Mouse (Mus musculus): ENCODE results near the gene Prokr1. TPM values are rescaled to one million over a fixed set of nuclear protein-coding genes. Genes with fewer than 3 reads are reported as not detected.

Gene Prokr1
- polyA plus RNA-seq, 1 experiment from 2014 or later: 3.2 TPM

DNA sequence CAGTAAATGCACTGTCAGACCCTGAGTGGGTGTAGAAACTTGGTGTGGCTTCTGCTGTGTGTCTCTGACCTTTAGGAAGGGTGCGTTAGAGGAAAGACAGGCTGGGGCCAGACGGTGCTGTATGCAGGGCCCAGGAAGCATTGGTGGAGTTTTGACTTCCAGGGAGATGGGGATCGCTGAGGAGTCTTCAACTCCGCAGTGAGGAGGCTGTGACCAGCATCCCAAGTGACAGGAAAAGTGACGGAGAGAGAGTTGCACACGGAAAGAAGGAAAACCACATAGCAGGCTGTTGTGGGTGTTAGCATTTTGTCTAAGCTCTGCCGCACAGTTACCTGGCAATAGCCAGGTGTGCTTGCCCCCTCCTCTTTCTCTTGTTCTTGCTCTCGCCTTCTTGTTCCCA, 54.3 kb downstream of the Prokr1 start:
- H3K4me2 ChIP-seq (ENCODE audit: low read depth, low read length): no peak overlapping the region
- H3K36me3 ChIP-seq (ENCODE audit: control insufficient read depth, insufficient read depth, low read length): no peaks in the 10 kb centered on the region
- H3K4me3 ChIP-seq (ENCODE audit: low read depth, low read length): no peak overlapping the region
- H3K4me1 ChIP-seq (ENCODE audit: control insufficient read depth, insufficient read depth, low read length): no peaks in the 10 kb centered on the region
- no peak overlapping the region for H3K9ac ChIP-seq (replicated peaks; ENCODE audit: low read depth, low read length)
- H3K9me3 ChIP-seq (ENCODE audit: control insufficient read depth, low read length): no peaks in the 10 kb centered on the region
- no peaks in the 10 kb centered on the region for H3K27me3 ChIP-seq (ENCODE audit: control insufficient read depth, insufficient read depth, low read length)
- no peak for ATAC-seq (ENCODE audit: low read depth)
- WGBS: 65% methylated on average over 8 of the region's 8 CpGs
- H3K27ac ChIP-seq (ENCODE audit: low read depth, low read length): no peak overlapping the region

DNA sequence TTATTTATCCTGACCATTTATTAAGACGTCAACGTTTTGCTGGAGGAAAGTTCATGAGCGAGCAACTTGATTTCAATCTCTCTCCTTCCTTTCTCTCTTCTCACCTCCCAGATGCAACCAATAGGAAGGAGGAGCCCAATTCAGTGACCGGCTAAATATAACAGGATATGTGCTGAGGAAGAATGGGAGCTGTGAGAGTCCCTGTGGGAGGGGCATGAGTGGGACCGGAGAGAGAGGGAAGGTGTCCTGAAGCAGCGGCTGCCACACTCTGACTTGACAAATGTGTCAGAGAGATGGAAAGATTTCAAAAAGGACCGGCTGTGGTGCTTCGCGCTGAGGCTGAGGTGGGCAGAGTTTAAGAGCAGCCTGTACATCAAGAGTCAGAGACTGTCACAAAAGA, 54.9 kb downstream of the Prokr1 start:
- Histone ChIP-seq H3K27ac (ENCODE audit: low read depth, low read length) (no peak overlapping the region), H3K36me3 (ENCODE audit: control insufficient read depth, insufficient read depth, low read length) (no peaks in the 10 kb centered on the region), H3K27me3 (ENCODE audit: control insufficient read depth, insufficient read depth, low read length) (no peaks in the 10 kb centered on the region), H3K9me3 (ENCODE audit: control insufficient read depth, low read length) (no peaks in the 10 kb centered on the region), H3K4me3 (ENCODE audit: low read depth, low read length) (no peak overlapping the region), H3K9ac (replicated peaks; ENCODE audit: low read depth, low read length) (no peak overlapping the region), H3K4me1 (ENCODE audit: control insufficient read depth, insufficient read depth, low read length) (no peaks in the 10 kb centered on the region), H3K4me2 (ENCODE audit: low read depth, low read length) (no peak overlapping the region)
- ATAC-seq (ENCODE audit: low read depth): no peak
- 74% methylated on average over 9 of the region's 9 CpGs for WGBS

DNA sequence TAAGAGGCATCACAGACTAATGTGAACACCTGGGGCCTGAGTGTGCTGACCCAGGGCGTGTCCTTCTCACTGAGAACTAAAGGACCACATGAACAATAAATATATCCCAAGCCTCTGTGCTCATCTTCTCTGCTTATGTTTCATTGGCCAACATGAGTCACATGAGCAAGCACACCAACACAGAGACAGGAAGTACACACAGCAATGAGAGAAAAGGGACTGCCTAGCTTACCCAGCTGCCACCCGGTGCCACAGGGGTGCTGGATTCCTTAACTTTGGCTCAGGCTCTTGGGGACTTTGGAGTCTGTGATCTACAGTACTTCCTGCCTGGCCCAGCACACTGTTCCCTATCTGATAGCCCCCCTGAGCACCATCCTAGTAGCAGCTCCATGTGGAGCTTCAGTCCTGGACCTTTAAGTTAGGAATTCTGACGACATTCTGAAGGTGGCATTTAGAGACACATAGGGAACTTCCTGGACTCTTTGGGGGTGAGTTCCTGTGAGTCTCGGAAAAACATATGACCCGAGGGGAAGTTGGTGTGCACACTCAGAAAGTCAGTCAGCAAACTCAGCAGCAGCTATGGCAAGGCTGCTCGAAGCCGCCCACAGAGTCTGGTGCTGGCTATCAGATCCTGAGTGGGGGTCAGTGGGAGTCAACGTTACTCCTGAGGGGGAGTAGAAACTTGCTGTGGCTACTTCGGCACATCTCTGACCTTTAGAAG, 55.5 kb downstream of the Prokr1 start:
- 82% methylated on average over 9 of the region's 9 CpGs for WGBS
- no peak overlapping the region for H3K9ac ChIP-seq (replicated peaks; ENCODE audit: low read depth, low read length)
- H3K4me3 ChIP-seq (ENCODE audit: low read depth, low read length): no peak overlapping the region
- H3K4me2 ChIP-seq (ENCODE audit: low read depth, low read length): no peak overlapping the region
- H3K36me3 ChIP-seq (ENCODE audit: control insufficient read depth, insufficient read depth, low read length): no peaks in the 10 kb centered on the region
- no peak overlapping the region for H3K27ac ChIP-seq (ENCODE audit: low read depth, low read length)
- no peaks in the 10 kb centered on the region for H3K4me1 ChIP-seq (ENCODE audit: control insufficient read depth, insufficient read depth, low read length)
- H3K27me3 ChIP-seq (ENCODE audit: control insufficient read depth, insufficient read depth, low read length): no peaks in the 10 kb centered on the region
- no peaks in the 10 kb centered on the region for H3K9me3 ChIP-seq (ENCODE audit: control insufficient read depth, low read length)
- ATAC-seq (ENCODE audit: low read depth): no peak

DNA sequence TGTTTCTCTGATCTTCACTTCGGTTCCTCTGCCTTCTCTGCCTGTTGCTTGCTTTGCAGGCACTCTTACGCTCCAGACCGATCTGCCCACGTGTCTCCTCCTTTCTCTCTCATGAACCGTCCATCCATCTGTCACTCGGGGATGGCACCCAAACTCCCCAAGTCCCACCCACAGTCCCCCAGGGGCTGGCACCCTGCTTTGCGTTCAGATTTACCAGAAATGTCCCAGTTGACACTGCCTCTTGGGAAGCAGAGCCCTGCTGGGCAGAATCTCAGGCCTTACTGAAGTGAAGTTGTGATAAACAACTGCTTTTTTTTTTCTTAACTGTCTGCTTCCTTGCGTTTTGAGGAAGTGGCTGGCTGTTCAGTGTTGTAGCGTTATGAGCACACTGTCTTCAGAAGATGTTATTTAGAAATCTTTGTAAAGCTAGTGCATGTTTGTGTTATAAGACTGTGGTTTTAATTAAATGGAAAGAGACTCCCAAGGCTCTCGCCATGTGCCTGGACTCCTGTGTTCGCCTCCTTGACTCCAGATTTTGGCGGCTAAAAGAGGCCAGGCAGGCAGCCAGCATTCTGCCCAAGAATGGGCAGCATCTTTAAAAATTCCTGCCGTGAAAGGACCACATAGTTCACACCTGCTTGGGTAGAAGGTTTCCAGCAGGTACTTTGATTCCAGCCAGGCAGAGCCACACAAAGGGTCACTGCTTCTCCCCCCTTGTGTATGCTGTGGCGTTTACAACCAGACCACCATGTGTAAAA, 57.4 kb downstream of the Prokr1 start, which contains the start of gene Arhgap25:
Arhgap25 (minus strand) TSS at position 307 of the 758 bp plus-strand sequence.
- no peak within 1 kb of the TSS for H3K9ac ChIP-seq (replicated peaks; ENCODE audit: low read depth, low read length)
- no peaks in the 10 kb centered on the region for H3K9me3 ChIP-seq (ENCODE audit: control insufficient read depth, low read length)
- H3K4me3 ChIP-seq (ENCODE audit: low read depth, low read length): no peak within 1 kb of the TSS
- H3K36me3 ChIP-seq (ENCODE audit: control insufficient read depth, insufficient read depth, low read length): no peaks in the 10 kb centered on the region
- WGBS: 72% methylated on average over 14 of the region's 14 CpGs
- no peak within 1 kb of the TSS for H3K4me2 ChIP-seq (ENCODE audit: low read depth, low read length)
- ATAC-seq (ENCODE audit: low read depth): no peak
- H3K27me3 ChIP-seq (ENCODE audit: control insufficient read depth, insufficient read depth, low read length): no peaks in the 10 kb centered on the region
- no peak within 1 kb of the TSS for H3K27ac ChIP-seq (ENCODE audit: low read depth, low read length)
- no peaks in the 10 kb centered on the region for H3K4me1 ChIP-seq (ENCODE audit: control insufficient read depth, insufficient read depth, low read length)

DNA sequence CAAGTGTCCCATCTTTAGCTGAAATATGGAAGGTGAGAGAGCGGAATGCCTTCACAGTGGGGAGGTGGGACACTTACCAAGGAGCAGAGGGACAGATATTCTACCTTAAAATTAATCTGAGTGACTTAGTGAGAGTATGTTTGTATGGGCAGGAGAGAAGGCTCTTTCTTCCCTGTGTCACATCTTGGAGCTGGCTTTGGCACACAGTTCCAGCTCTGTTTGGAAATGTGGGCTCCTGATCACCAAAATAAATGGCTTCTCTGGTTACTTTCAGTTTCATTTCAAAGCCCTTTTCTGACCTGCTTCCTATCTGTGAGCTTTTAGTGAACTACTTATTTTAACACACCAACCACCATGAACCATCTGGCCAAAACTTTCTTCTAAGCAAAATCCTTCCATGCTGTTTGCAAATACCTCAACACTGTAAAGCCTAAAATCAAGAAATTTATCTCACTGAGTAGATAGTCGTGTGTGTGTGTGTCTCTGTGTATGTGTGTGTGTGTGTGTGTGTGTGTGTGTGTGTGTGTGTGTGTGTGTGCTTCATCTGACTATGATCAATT, 59.0 kb downstream of the Prokr1 start:
- Histone ChIP-seq H3K27ac (ENCODE audit: low read depth, low read length) (no peak overlapping the region), H3K27me3 (ENCODE audit: control insufficient read depth, insufficient read depth, low read length) (no peaks in the 10 kb centered on the region), H3K4me3 (ENCODE audit: low read depth, low read length) (no peak overlapping the region), H3K4me2 (ENCODE audit: low read depth, low read length) (no peak overlapping the region), H3K9me3 (ENCODE audit: control insufficient read depth, low read length) (no peaks in the 10 kb centered on the region), H3K9ac (replicated peaks; ENCODE audit: low read depth, low read length) (no peak overlapping the region), H3K4me1 (ENCODE audit: control insufficient read depth, insufficient read depth, low read length) (no peaks in the 10 kb centered on the region), H3K36me3 (ENCODE audit: control insufficient read depth, insufficient read depth, low read length) (no peaks in the 10 kb centered on the region)
- WGBS: 93% methylated on average over 2 of the region's 2 CpGs
- ATAC-seq (ENCODE audit: low read depth): no peak

- Histone ChIP-seq H3K9ac (replicated peaks; ENCODE audit: low read depth, low read length) (no peak overlapping the region), H3K4me3 (ENCODE audit: low read depth, low read length) (no peak overlapping the region), H3K36me3 (ENCODE audit: control insufficient read depth, insufficient read depth, low read length) (no peaks in the 10 kb centered on the region), H3K27me3 (ENCODE audit: control insufficient read depth, insufficient read depth, low read length) (no peaks in the 10 kb centered on the region), H3K9me3 (ENCODE audit: control insufficient read depth, low read length) (no peaks in the 10 kb centered on the region), H3K27ac (ENCODE audit: low read depth, low read length) (no peak overlapping the region), H3K4me2 (ENCODE audit: low read depth, low read length) (no peak overlapping the region), H3K4me1 (ENCODE audit: control insufficient read depth, insufficient read depth, low read length) (no peaks in the 10 kb centered on the region)
- ATAC-seq (ENCODE audit: low read depth): no peak
- WGBS: 87% methylated on average over 2 of the region's 2 CpGs
These were observed 60.2 kb downstream of the Prokr1 start for GRCm38 (mm10) chr6:87530386-87530785.

Other genes starting within 250 kb of the Prokr1 start
- gene Gkn1, start 239.8 kb downstream of the Prokr1 start, polyA plus RNA-seq (2014; fragmentation: Nextera tagmentation; extraction: Ambion mirVana): not detected in 2 replicates
- not detected in 2 replicates for gene Gkn2, start 217.4 kb downstream of the Prokr1 start, polyA plus RNA-seq (2014; fragmentation: Nextera tagmentation; extraction: Ambion mirVana)
- 0.42 TPM in 1 of 2 replicates, not detected in the other for gene Gkn3, start 201.8 kb downstream of the Prokr1 start, polyA plus RNA-seq (2014; fragmentation: Nextera tagmentation; extraction: Ambion mirVana)
- gene Bmp10, start 161.7 kb downstream of the Prokr1 start, polyA plus RNA-seq (2014; fragmentation: Nextera tagmentation; extraction: Ambion mirVana): not detected in 2 replicates
- 2.3 and 5.2 TPM in 2 replicates for gene Arhgap25, start 57.5 kb downstream of the Prokr1 start, polyA plus RNA-seq (2014; fragmentation: Nextera tagmentation; extraction: Ambion mirVana)
- gene Aplf, start 81.5 kb upstream of the Prokr1 start, polyA plus RNA-seq (2014; fragmentation: Nextera tagmentation; extraction: Ambion mirVana): 9.7 and 10.2 TPM in 2 replicates
- 4.6 TPM in 2 replicates for gene Efcc1, start 140.1 kb upstream of the Prokr1 start, polyA plus RNA-seq (2014; fragmentation: Nextera tagmentation; extraction: Ambion mirVana)
- gene Gp9, start 187.3 kb upstream of the Prokr1 start, polyA plus RNA-seq (2014; fragmentation: Nextera tagmentation; extraction: Ambion mirVana): 0.32 and 0.73 TPM in 2 replicates
- gene Rab43, start 221.4 kb upstream of the Prokr1 start, polyA plus RNA-seq (2014; fragmentation: Nextera tagmentation; extraction: Ambion mirVana): 8.9 and 12.3 TPM in 2 replicates
- 1.9 and 3.9 TPM in 2 replicates for gene Gm45140, start 245.1 kb upstream of the Prokr1 start, polyA plus RNA-seq (2014; fragmentation: Nextera tagmentation; extraction: Ambion mirVana)
- 25.1 and 27.2 TPM in 2 replicates for gene Isy1, start 248.1 kb upstream of the Prokr1 start, polyA plus RNA-seq (2014; fragmentation: Nextera tagmentation; extraction: Ambion mirVana)

Measured in neural tube, embryonic 14.5 days (tissue).